Mouse (Mus musculus) liver, embryonic 18 days (tissue): Measurements from ENCODE around the gene Dock6. TPM values are rescaled to one million over a fixed set of nuclear protein-coding genes. Genes with fewer than 3 reads are reported as not detected.

Source experiments
- polyA plus RNA-seq: library from polyadenylated mRNA; depleted of rRNA; stranded (reverse); fragments of >200 nt; gene quantifications from 2 replicates; pipeline ENCODE4 v1.2.3, GENCODE M21; 2012; rRNA removed

The Dock6 gene
- 25.2 and 25.3 TPM in 2 replicates for polyA plus RNA-seq

DNA sequence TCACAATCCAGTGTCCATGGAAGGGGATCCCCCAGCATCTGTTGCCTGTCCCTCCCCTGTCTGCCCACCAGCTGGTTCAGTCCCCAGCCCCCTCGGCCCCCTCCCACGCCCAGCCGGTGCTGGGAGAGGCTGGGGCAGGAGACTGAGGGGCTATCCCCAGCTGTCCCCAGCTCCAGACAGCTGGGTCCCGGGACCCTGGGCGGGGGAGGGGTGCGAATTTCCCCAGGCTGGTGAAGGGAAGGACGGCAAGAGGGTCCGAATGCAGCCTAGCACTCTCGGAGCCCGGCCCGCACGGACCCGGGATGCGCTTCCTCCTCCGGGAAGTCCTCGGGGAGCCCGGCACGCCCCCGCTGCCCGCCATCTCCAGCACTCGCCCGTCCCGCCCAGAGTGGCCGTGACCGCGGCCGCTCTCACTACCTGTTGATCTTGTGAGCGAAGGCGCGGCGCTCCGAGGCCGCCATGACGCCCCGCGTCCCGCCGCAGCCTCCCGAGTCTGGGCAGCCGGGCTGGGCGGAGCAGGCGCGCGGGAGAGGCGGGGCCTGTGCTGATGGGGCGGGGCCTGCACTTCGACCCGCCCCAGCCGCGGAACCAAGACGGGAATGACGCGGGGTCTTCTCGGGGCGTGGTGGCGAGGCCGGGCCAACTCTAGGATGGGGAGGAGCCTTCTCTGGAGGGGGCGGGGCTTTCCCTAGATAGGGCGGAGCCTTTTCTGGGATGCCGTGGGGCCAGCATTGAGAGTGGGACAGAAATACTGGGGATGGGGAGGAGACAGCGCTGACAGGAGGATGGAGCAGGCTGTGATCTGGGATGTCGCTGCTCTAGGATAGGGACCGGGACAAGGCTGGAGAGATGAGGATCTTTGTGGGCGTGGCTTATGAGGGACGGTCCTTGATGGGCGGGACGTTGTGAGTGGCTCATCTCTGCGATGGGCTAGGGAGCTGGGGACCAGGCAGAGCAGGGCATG lies at the start of gene Dock6:
Gene Dock6, minus strand, starts transcription at position 508 of the 964 bp plus-strand sequence.

DNA sequence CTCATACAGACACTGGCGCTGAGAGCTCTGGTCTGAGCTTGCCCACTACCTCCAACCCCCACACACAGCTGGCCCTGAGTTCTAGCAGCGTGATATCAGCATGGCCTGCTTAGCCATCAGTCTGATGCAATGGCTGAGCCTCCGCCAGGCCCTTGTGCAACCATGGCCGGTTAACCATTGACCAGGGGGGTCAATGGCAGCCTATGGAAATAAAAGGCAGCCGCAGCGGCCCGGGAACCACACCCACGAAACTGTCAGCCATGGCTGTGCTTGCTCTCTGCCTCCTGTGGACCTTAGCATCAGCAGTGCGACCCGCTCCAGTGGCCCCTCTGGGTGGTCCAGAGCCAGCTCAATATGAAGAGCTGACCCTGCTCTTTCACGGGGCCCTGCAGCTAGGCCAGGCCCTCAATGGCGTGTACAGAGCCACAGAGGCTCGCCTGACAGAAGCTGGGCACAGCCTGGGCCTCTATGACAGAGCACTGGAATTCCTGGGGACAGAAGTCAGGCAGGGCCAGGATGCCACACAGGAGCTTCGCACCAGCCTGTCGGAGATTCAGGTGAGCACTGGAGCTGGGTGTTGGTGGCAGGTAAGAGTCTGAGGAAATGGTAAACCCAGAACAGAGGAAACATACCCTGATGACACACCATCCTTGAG lies 17.1 kb downstream of the Dock6 start, which contains the start of gene Angptl8:
Gene Angptl8, plus strand, starts transcription at position 253 of the 655 bp plus-strand sequence.

DNA sequence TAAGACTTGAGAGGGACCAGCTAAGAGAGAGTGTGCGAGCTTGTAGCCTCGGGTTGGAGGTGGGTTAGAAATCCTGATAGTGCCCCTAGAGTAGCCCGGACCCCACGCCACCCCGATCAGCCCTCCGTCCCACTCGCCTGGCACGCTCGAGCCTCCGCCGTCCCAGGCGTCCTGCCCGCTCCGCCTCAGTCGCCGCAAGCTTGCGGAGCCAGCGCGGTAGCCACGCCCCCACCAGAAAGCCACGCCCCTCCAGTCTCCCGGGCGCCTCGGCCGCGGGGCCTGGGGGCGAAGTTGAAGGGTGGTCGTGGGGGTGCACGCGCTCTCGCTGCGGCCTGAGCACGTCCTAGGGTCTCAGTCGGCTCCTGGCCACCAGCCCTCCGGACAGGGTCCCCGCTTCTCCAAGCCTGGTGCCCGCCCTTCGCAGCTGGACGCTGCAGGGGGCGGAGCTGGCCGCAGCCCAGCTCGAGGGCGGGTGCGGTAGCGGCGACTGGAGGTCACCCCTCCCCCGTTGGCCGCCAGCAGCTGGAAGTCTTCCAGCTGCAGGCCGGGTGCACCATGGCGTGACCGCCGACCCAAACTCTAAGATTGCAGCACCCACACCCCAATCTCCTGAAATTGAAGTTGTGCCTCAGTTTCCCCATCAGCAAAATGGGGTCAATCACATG lies 54.0 kb downstream of the Dock6 start, which contains the start of gene Kank2:
Gene Kank2, minus strand, starts transcription at position 400 of the 665 bp plus-strand sequence.

DNA sequence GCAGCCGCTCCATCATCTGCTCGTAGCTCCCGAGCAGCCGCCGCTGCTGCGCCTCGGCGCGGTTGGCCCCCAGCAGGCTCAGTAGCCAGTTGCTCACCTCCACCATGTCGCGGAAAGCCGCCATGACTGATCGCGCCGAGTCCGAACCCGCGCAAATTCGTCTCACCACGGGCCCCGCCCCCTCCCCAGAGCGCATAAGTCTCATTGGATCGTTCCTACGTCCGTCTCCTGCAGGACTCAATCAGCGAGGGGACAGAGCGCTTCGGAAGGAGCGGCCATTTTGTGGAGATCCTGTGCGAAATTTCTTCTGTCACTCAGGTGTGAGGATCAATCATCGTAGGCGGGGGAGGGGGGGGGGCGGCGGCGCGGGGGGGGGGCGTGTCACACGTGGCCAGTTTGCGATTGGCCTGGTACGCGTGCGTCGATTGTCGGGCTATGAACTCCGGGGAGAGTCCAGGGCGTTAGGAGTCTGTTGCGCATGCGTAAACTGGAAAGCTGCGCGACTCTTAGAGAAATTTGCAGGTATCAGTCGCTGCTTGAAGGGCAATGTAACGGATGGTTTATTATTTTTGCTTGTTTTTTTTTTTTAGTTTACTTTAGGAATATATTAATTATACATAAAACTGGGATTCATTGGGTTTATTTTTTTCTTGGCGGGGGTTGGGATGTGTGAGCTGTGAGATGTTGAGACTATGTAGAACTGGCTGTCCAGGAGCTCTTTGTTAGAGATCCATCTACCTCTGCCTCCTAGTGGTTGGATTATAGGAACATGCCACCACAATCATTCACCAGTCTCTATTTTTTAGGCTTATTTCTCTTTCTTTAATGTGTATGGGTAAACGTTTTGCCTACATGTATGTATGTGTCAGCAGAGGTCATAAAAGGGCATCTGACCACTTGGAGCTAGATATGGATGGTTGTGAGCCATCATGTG lies 92.0 kb downstream of the Dock6 start, which contains the start of gene Spc24:
Gene Spc24, minus strand, starts transcription at position 149 of the 934 bp plus-strand sequence.

Other genes starting within 250 kb of the Dock6 start
- 14.1 and 16.4 TPM in 2 replicates for gene Smarca4, start 236.5 kb downstream of the Dock6 start, polyA plus RNA-seq
- 23.3 and 25.4 TPM in 2 replicates for gene Ldlr, start 129.2 kb downstream of the Dock6 start, polyA plus RNA-seq
- gene Spc24, start 92.3 kb downstream of the Dock6 start, polyA plus RNA-seq, result 25.7 and 26.4 TPM in 2 replicates
- gene Kank2, start 53.9 kb downstream of the Dock6 start, polyA plus RNA-seq, result 8.2 and 9.7 TPM in 2 replicates
- 176 and 212 TPM in 2 replicates for gene Angptl8, start 17.1 kb downstream of the Dock6 start, polyA plus RNA-seq
- 18.4 and 22.1 TPM in 2 replicates for gene Rab3d, start 65.6 kb upstream of the Dock6 start, polyA plus RNA-seq
- 4.7 and 5.0 TPM in 2 replicates for gene Ccdc159, start 74.8 kb upstream of the Dock6 start, polyA plus RNA-seq
- 183 and 222 TPM in 2 replicates for gene Tmem205, start 74.9 kb upstream of the Dock6 start, polyA plus RNA-seq
- gene Plppr2, start 84.4 kb upstream of the Dock6 start, polyA plus RNA-seq, result 8.6 and 10.1 TPM in 2 replicates
- 1.4 and 1.6 TPM in 2 replicates for gene Swsap1, start 103.1 kb upstream of the Dock6 start, polyA plus RNA-seq
- 51.5 and 56.7 TPM in 2 replicates for gene Epor, start 110.9 kb upstream of the Dock6 start, polyA plus RNA-seq
- gene Rgl3, start 136.8 kb upstream of the Dock6 start, polyA plus RNA-seq, result 0.31 and 0.53 TPM in 2 replicates
- 0.02 TPM in 2 replicates for gene Ccdc151, start 150.0 kb upstream of the Dock6 start, polyA plus RNA-seq
- gene Prkcsh, start 150.2 kb upstream of the Dock6 start, polyA plus RNA-seq, result 61.1 and 69.2 TPM in 2 replicates
- gene Elavl3, start 199.4 kb upstream of the Dock6 start, polyA plus RNA-seq, result under 0.01 and 0.01 TPM in 2 replicates
- not detected in 2 replicates for gene Gm49318, start 218.6 kb upstream of the Dock6 start, polyA plus RNA-seq
- 9.9 and 13.0 TPM in 2 replicates for gene Zfp653, start 218.7 kb upstream of the Dock6 start, polyA plus RNA-seq
- 14.9 and 15.9 TPM in 2 replicates for gene Ecsit, start 232.8 kb upstream of the Dock6 start, polyA plus RNA-seq
- gene Cnn1, start 246.6 kb upstream of the Dock6 start, polyA plus RNA-seq, result 0.42 and 0.54 TPM in 2 replicates